Mouse (Mus musculus) liver, embryonic 14.5 days (tissue): ENCODE data around the gene Ankrd45. TPM values are rescaled to one million over a fixed set of nuclear protein-coding genes. Genes with fewer than 3 reads are reported as not detected.
"Not testable (repeated sequence)": the region's sequence is repeated elsewhere in the genome, so short reads cannot be mapped to it uniquely, and the experiment has no call there.

Source experiments
- ATAC-seq: fragments of 200-750 bp; cut with Nextera tagmentation; 2 replicates; pipeline ENCODE4 v1.8.0; 2017; ENCODE audit warnings: moderate number of reproducible peaks, mild to moderate bottlenecking, moderate library complexity; ENCODE audit not compliant: insufficient read depth
- DNase-seq, 3 experiments: peaks; one replicate each; pipeline ENCODE4 v3.0.0-alpha.2; 2012 to 2013; ENCODE audit warnings: low read depth in 3 of 3, low spot score in 3 of 3
- H3K27ac ChIP-seq: fragments of 300-500 bp; sonication (generic); 2 replicates; pipeline ENCODE4 v1.5.1; 2014; ENCODE audit warnings: moderate library complexity, mild to moderate bottlenecking, control low read depth, inconsistent platforms
- H3K27me3 ChIP-seq: fragments of 300-500 bp; sonication (generic); 2 replicates; pipeline ENCODE4 v1.6.1; 2014; ENCODE audit warnings: mild to moderate bottlenecking, low read length, moderate library complexity; ENCODE audit not compliant: control insufficient read depth, insufficient read depth
- H3K36me3 ChIP-seq: fragments of 300-500 bp; sonication (generic); replicated peaks from 2 replicates; pipeline ENCODE4 v1.6.1; 2014; ENCODE audit warnings: low read depth; ENCODE audit not compliant: control insufficient read depth, insufficient read depth
- H3K4me1 ChIP-seq, 2 experiments: fragments of 200-500 bp in 1 of 2; fragments of 300-500 bp in 1 of 2; sonication (generic) in 1 of 2; replicated peaks; 2 replicates each; pipeline ENCODE4 v1.6.1; 2012 to 2014; ENCODE audit warnings: antibody characterized with exemption in 1 of 2, inconsistent platforms in 1 of 2, low read length in 1 of 2; ENCODE audit not compliant: control insufficient read depth in 2 of 2, insufficient read depth in 2 of 2
- H3K4me2 ChIP-seq: fragments of 300-500 bp; sonication (generic); 2 replicates; pipeline ENCODE4 v1.6.1; 2014; ENCODE audit warnings: low read depth, mild to moderate bottlenecking, control low read depth, moderate library complexity
- H3K4me3 ChIP-seq, 2 experiments: fragments of 200-500 bp in 1 of 2; fragments of 300-500 bp in 1 of 2; sonication (generic) in 1 of 2; 2 replicates each; pipeline ENCODE4 v1.5.1; 2012 to 2014; ENCODE audit warnings: low read depth in 2 of 2, low read length in 2 of 2, mild to moderate bottlenecking in 2 of 2, control low read depth in 1 of 2, inconsistent platforms in 1 of 2, moderate library complexity in 1 of 2; ENCODE audit not compliant: insufficient read depth in 1 of 2
- H3K9ac ChIP-seq: fragments of 300-500 bp; sonication (generic); replicated peaks from 2 replicates; pipeline ENCODE4 v1.6.1; 2014; ENCODE audit warnings: mild to moderate bottlenecking, control low read depth, moderate library complexity
- H3K9me3 ChIP-seq: fragments of 300-500 bp; sonication (generic); 2 replicates; pipeline ENCODE4 v1.6.1; 2016; ENCODE audit warnings: low read length, mixed read lengths; ENCODE audit not compliant: control insufficient read depth
- CTCF ChIP-seq: IDR thresholded peaks from 2 replicates; pipeline ENCODE4 v1.5.1; 2016; ENCODE audit warnings: antibody characterized with exemption, low read depth, control low read depth
- EP300 ChIP-seq: IDR thresholded peaks from 2 replicates; pipeline ENCODE4 v1.6.1; 2016; ENCODE audit warnings: antibody characterized with exemption, low read depth
- WGBS: fragments of 180-500 bp; shearing (Covaris S2); extraction: QIAGEN DNeasy Blood & Tissue Kit; methylation state at CpG from one replicate; pipeline ENCODE4 v1.1.7; 2014; ENCODE audit not compliant: insufficient replicate concordance; 5-methylcytosine and 5-hydroxymethylcytosine counted together
- polyA plus RNA-seq, 2 experiments: library from polyadenylated mRNA; depleted of rRNA in 1 of 2; stranded (reverse) in 1 of 2; unstranded in 1 of 2; fragments of >200 nt; fragmentation: Nextera tagmentation in 1 of 2; extraction: Ambion mirVana in 1 of 2; gene quantifications; 2 replicates each; pipeline versions ENCODE4 v1.2.1 to v1.2.3; 2012 to 2014

Gene Ankrd45
- polyA plus RNA-seq, 2 experiments = 0.02 TPM; not detected in 1

GRCm38 (mm10) chr1:161140026-161140762 is 2.3 kb upstream of the Ankrd45 start:
- DNase-seq = no peak
- TF ChIP-seq CTCF (peak; percentile 42; the same call in 1 of the 2 replicates), EP300 (no peak)

DNA sequence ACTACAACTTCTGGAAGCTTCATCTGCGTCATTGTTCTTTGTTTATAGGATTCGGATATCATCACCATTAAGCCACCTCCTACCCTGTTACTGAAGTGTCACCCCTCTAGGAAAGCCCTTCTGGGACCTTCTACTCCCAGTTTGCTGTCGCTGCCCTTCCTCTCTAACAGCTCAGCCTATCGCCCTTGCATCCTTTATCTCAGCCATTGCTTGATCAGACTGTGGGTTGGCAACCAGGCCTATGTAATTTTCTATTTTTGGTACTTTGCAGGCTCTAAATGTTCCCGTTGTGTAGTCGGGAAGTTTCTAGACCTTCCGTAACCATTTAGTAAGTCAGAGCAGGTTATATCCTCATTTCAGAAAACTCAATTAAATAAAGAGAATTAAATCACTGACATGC is 725 bp downstream of the Ankrd45 start:
- Histone ChIP-seq H3K36me3 (no peaks in the 10 kb centered on the region), H3K9ac (no peak overlapping the region), H3K9me3 (no peaks in the 10 kb centered on the region), H3K4me2 (no peak overlapping the region), H3K27ac (no peak overlapping the region), H3K4me1 (no peaks in the 10 kb centered on the region), H3K27me3 (peaks cover 4% of the 10 kb centered on the region; the same call in 1 of the 2 replicates), H3K4me3 (no peak overlapping the region)
- TF ChIP-seq CTCF (no peak), EP300 (no peak)
- DNase-seq (no peak), ATAC-seq (no peak)
- 71% methylated on average over 7 of the region's 7 CpGs for WGBS

More at GRCm38 (mm10) chr1:161140026-161140762, 2.3 kb upstream of the Ankrd45 start:
- no peak overlapping the region for H3K4me2 ChIP-seq
- H3K4me1 ChIP-seq = no peaks in the 10 kb centered on the region
- H3K9me3 ChIP-seq = no peaks in the 10 kb centered on the region
- no peaks in the 10 kb centered on the region for H3K36me3 ChIP-seq
- H3K27ac ChIP-seq = no peak overlapping the region
- peaks cover 4% of the 10 kb centered on the region; the same call in 1 of the 2 replicates for H3K27me3 ChIP-seq
- no peak overlapping the region for H3K4me3 ChIP-seq
- no peak for ATAC-seq
- H3K9ac ChIP-seq = no peak overlapping the region
- WGBS = 61% methylated on average over 9 of the region's 9 CpGs

DNA sequence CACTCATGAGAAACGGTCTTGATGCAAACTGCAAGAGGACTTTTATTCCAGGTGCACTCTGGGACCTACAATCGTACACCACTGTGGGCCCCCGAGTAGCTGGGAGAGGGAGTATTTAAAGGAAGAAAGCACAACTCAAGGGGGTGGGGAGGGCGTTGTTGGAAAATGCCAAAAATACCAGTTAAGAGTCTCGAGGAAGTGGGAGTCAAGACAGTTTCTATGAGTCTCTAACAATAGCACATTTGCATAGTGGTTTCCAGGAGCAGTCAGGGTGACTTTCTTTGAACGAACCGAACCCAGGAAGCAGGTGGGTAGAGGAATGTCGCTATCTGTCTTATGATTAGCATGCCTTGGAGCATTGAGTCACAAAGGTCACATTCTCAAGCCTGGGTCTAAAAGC is 3.1 kb downstream of the Ankrd45 start:
- H3K27me3 ChIP-seq, H3K4me3 ChIP-seq, H3K36me3 ChIP-seq, H3K4me2 ChIP-seq, ATAC-seq, H3K9ac ChIP-seq, H3K4me1 ChIP-seq, H3K9me3 ChIP-seq, H3K27ac ChIP-seq, DNase-seq: not testable (repeated sequence)
- 56% methylated on average over 8 of the region's 8 CpGs for WGBS

GRCm38 (mm10) chr1:161147888-161148287 is 5.4 kb downstream of the Ankrd45 start:
- Histone ChIP-seq H3K27ac (no peak overlapping the region), H3K4me1 (no peaks in the 10 kb centered on the region; a peak in 1 of 4 replicates), H3K27me3 (no peaks in the 10 kb centered on the region), H3K9ac (no peak overlapping the region), H3K4me3 (no peak overlapping the region), H3K36me3 (no peaks in the 10 kb centered on the region), H3K4me2 (no peak overlapping the region), H3K9me3 (no peaks in the 10 kb centered on the region)
- no peak for ATAC-seq
- DNase-seq = no peak
- TF ChIP-seq EP300 (no peak), CTCF (no peak)
- 44% methylated on average over 2 of the region's 2 CpGs for WGBS

GRCm38 (mm10) chr1:161151098-161151497 is 8.6 kb downstream of the Ankrd45 start:
- Histone ChIP-seq H3K4me3 (no peak overlapping the region), H3K9me3 (no peaks in the 10 kb centered on the region), H3K27ac (no peak overlapping the region), H3K27me3 (no peaks in the 10 kb centered on the region), H3K4me2 (no peak overlapping the region), H3K9ac (no peak overlapping the region), H3K36me3 (no peaks in the 10 kb centered on the region), H3K4me1 (no peaks in the 10 kb centered on the region; a peak in 1 of 4 replicates)
- 50% methylated on average over 6 of the region's 6 CpGs for WGBS
- DNase-seq (no peak), ATAC-seq (no peak)
- TF ChIP-seq CTCF (no peak), EP300 (no peak)
